Mouse (Mus musculus): ENCODE data around the gene Fam8a1.

DNA sequence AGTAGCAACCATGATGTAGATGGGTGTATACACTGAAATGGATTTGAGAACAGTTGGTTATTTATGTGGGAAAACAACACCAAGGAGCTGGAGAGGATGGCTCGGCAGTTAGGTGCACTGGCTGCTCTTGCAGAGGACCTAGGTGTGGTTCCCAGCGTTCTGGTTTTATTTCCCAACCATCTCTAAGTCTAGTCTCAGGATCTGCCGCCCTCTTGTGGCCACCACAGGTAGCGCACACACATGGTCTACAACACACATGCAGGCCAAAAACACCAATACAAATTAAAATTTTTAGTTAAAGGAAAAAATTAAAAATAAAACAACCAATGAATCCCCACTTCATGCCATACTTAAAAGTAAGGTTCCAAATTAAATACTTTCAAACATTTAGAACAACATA lies 27.0 kb upstream of the Fam8a1 start:
- TF ChIP-seq CTCF (IDR thresholded peaks at IDR 0.05) (peak; percentile 61), EP300 (IDR thresholded peaks at IDR 0.05; ENCODE audit: insufficient read depth, low read depth, low read length) (no peak)

All from heart, adult 2 months (tissue).